Mouse (Mus musculus) forebrain, embryonic 16.5 days (tissue): ENCODE measurements around the gene Snrnp25. TPM values are rescaled to one million over a fixed set of nuclear protein-coding genes. Genes with fewer than 3 reads are reported as not detected.

Source experiments
- polyA plus RNA-seq: library from polyadenylated mRNA; unstranded; fragments of >200 nt; fragmentation: Nextera tagmentation; extraction: Ambion mirVana; gene quantifications from 2 replicates; pipeline ENCODE4 v1.2.1, GENCODE M21; 2015

Snrnp25 gene
- polyA plus RNA-seq, 1 experiment from 2014 or later: 45.0 TPM

Other genes with a start within 250 kb of the Snrnp25 start
- gene 4930524B15Rik, start 239.8 kb upstream of the Snrnp25 start, polyA plus RNA-seq: 0.14 and 0.20 TPM in 2 replicates
- 770 and 805 TPM in 2 replicates for gene Nsg2, start 205.0 kb upstream of the Snrnp25 start, polyA plus RNA-seq
- gene Il9r, start 5.1 kb upstream of the Snrnp25 start, polyA plus RNA-seq: not detected in 2 replicates
- 21.1 and 23.3 TPM in 2 replicates for gene Rhbdf1, start 16.9 kb downstream of the Snrnp25 start, polyA plus RNA-seq
- gene Mpg, start 21.1 kb downstream of the Snrnp25 start, polyA plus RNA-seq: 36.7 and 38.1 TPM in 2 replicates
- 52.2 and 56.7 TPM in 2 replicates for gene Nprl3, start 62.3 kb downstream of the Snrnp25 start, polyA plus RNA-seq
- gene Hba-x, start 71.0 kb downstream of the Snrnp25 start, polyA plus RNA-seq: 9.4 and 11.3 TPM in 2 replicates
- gene Hba-a1, start 78.1 kb downstream of the Snrnp25 start, polyA plus RNA-seq: 2,173 and 2,648 TPM in 2 replicates
- gene Hbq1b, start 81.5 kb downstream of the Snrnp25 start, polyA plus RNA-seq: 3.3 and 4.1 TPM in 2 replicates
- 5,488 and 6,869 TPM in 2 replicates for gene Hba-a2, start 91.1 kb downstream of the Snrnp25 start, polyA plus RNA-seq
- 1.3 and 1.9 TPM in 2 replicates for gene Hbq1a, start 94.7 kb downstream of the Snrnp25 start, polyA plus RNA-seq
- 16.2 and 22.4 TPM in 2 replicates for gene Sh3pxd2b, start 142.4 kb downstream of the Snrnp25 start, polyA plus RNA-seq
- gene Ubtd2, start 250.0 kb downstream of the Snrnp25 start, polyA plus RNA-seq: 60.2 and 72.1 TPM in 2 replicates